Mouse (Mus musculus) skeletal muscle tissue, postnatal 0 days (tissue): ENCODE data around the gene Slc2a1. TPM values are rescaled to one million over a fixed set of nuclear protein-coding genes. Genes with fewer than 3 reads are reported as not detected.
A peak's percentile ranks its signal among the peaks of the same experiment; 100 is the strongest.

Experiments used
- microRNA counts: library from miRNA; unstranded; fragments of <30 nt; microRNA quantifications from one replicate; lab custom pipeline; 2015
- microRNA-seq, 2 experiments: library from miRNA; unstranded; fragments of <30 nt; microRNA quantifications; one replicate each; pipeline ENCODE4; 2016
- polyA plus RNA-seq: library from polyadenylated mRNA; unstranded; fragments of >200 nt; fragmentation: Nextera tagmentation; extraction: Ambion mirVana; gene quantifications from 2 replicates; pipeline ENCODE4 v1.2.1, GENCODE M21; 2015

Gene Slc2a1
- polyA plus RNA-seq: 5.2 and 7.6 TPM in 2 replicates

GRCm38 (mm10) chr4:119108495-119109408 is at the start of gene Slc2a1:
Slc2a1 (plus strand) TSS chr4:119108711.

GRCm38 (mm10) chr4:119173851-119174453 is 65.4 kb downstream of the Slc2a1 start, which contains the start of gene Zfp691:
Zfp691 (minus strand) TSS chr4:119174195.

MicroRNA genes within 50 kb of the gene (microRNA counts, 519-probe panel; counts per million panel counts)
- 296 counts per million, percentile 58 among the panel's probes with 10 or more counts for microRNA mmu-miR-1957 (lab: Ali Mortazavi, UCI)

Small RNA genes within 50 kb of the gene (microRNA-seq; reads per million reads assigned to microRNA genes)
- 0 reads per million in 2 experiments for gene Mir1957a

Other genes starting within 250 kb of the Slc2a1 start
- gene Olfr1331, start 244.1 kb upstream of the Slc2a1 start, polyA plus RNA-seq: not detected in 2 replicates
- 0.06 TPM in 1 of 2 replicates, not detected in the other for gene Olfr1330, start 220.1 kb upstream of the Slc2a1 start, polyA plus RNA-seq
- not detected in 2 replicates for gene Olfr1329, start 191.2 kb upstream of the Slc2a1 start, polyA plus RNA-seq
- not detected in 2 replicates for gene Olfr1328, start 170.1 kb upstream of the Slc2a1 start, polyA plus RNA-seq
- gene Lao1, start 147.1 kb upstream of the Slc2a1 start, polyA plus RNA-seq: 0.05 and 0.10 TPM in 2 replicates
- gene Zfp691, start 65.5 kb downstream of the Slc2a1 start, polyA plus RNA-seq: 7.5 and 8.4 TPM in 2 replicates
- 0.78 and 0.97 TPM in 2 replicates for gene Ermap, start 81.3 kb downstream of the Slc2a1 start, polyA plus RNA-seq
- gene Svbp, start 86.6 kb downstream of the Slc2a1 start, polyA plus RNA-seq: 158 and 171 TPM in 2 replicates
- gene Tmem269, start 109.5 kb downstream of the Slc2a1 start, polyA plus RNA-seq: 0.16 and 0.29 TPM in 2 replicates
- 14.3 and 17.2 TPM in 2 replicates for gene AU022252, start 124.0 kb downstream of the Slc2a1 start, polyA plus RNA-seq
- gene P3h1, start 124.2 kb downstream of the Slc2a1 start, polyA plus RNA-seq: 31.1 and 34.0 TPM in 2 replicates
- 1.9 and 2.1 TPM in 2 replicates for gene Cldn19, start 146.7 kb downstream of the Slc2a1 start, polyA plus RNA-seq
- 418 and 526 TPM in 2 replicates for gene Ybx1, start 185.9 kb downstream of the Slc2a1 start, polyA plus RNA-seq
- 26.0 and 31.1 TPM in 2 replicates for gene Ppih, start 211.8 kb downstream of the Slc2a1 start, polyA plus RNA-seq